Mouse (Mus musculus) intestine, embryonic 15.5 days (tissue): Measurements from ENCODE around the gene Psmb9. TPM values are rescaled to one million over a fixed set of nuclear protein-coding genes. Genes with fewer than 3 reads are reported as not detected.

Source experiments
- ATAC-seq: fragments of 200-750 bp; cut with Nextera tagmentation; 2 replicates; pipeline ENCODE4 v1.8.0; 2017; ENCODE audit warnings: moderate TSS enrichment, moderate library complexity
- H3K27ac ChIP-seq: fragments of 300-500 bp; sonication (generic); 2 replicates; pipeline ENCODE4 v1.5.1; 2015; ENCODE audit warnings: mild to moderate bottlenecking, inconsistent platforms
- H3K27me3 ChIP-seq: fragments of 300-500 bp; sonication (generic); replicated peaks from 2 replicates; pipeline ENCODE4 v1.6.1; 2015; ENCODE audit warnings: inconsistent platforms
- H3K36me3 ChIP-seq: fragments of 300-500 bp; sonication (generic); 2 replicates; pipeline ENCODE4 v1.6.1; 2015; ENCODE audit warnings: inconsistent platforms
- H3K4me1 ChIP-seq: fragments of 300-500 bp; sonication (generic); replicated peaks from 2 replicates; pipeline ENCODE4 v1.6.1; 2015; ENCODE audit warnings: inconsistent platforms
- H3K4me2 ChIP-seq: fragments of 300-500 bp; sonication (generic); replicated peaks from 2 replicates; pipeline ENCODE4 v1.6.1; 2015; ENCODE audit warnings: mild to moderate bottlenecking, inconsistent platforms
- H3K4me3 ChIP-seq: fragments of 300-500 bp; sonication (generic); replicated peaks from 2 replicates; pipeline ENCODE4 v1.5.1; 2015; ENCODE audit warnings: inconsistent platforms
- H3K9ac ChIP-seq: fragments of 300-500 bp; sonication (generic); 2 replicates; pipeline ENCODE4 v1.6.1; 2015; ENCODE audit warnings: inconsistent platforms
- H3K9me3 ChIP-seq: fragments of 300-500 bp; sonication (generic); 2 replicates; pipeline ENCODE4 v1.6.1; 2016; ENCODE audit warnings: inconsistent platforms
- whole genome bisulfite sequencing: fragments of 180-500 bp; shearing (Covaris S2); methylation state at CpG from one replicate; pipeline ENCODE4 v1.1.7; 2015; 5-methylcytosine and 5-hydroxymethylcytosine counted together
- polyA plus RNA-seq: library from polyadenylated mRNA; unstranded; fragments of >200 nt; fragmentation: Nextera tagmentation; extraction: Ambion mirVana; gene quantifications from 2 replicates; pipeline ENCODE4 v1.2.1, GENCODE M21; 2015

Psmb9 gene
- polyA plus RNA-seq, 1 experiment from 2014 or later = 9.4 TPM

DNA sequence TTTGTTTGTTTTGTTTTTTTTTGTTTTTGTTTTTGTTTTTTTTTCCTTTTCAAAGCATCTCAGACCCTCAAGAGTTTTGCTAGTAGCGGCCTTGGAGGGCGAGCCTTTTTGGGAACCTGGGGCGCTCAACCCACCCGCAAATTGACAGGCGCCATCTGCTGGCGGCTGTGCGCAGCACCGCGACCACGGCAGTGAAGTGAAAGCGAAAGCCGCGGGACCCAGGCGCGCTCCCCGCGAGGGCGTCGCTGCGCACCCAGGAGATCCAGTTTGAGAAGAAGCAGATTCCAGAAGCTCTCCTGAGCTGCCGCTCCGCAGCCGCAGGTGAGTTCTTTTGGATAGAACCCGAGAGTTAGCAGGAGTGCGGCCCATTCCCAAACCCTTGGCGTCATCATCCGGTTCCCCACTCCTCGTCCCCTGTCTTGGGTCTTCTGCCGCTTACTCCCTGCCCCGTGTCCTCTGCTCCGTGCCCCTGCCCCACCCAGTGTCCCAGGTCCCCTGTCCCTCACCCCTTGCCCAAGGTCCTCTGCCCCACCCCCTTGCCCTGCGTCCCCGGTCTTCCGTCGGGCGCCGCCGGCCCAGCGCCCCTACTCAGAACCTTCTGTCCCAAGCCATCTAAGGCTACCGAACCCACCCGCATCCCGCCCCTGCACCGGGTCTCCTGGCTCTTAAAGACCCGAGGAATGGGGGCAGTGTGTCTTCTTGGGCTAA, 16.9 kb upstream of the Psmb9 start:
- peaks cover 6% of the 10 kb centered on the region; the same call in 1 of the 2 replicates for H3K27me3 ChIP-seq
- no peaks in the 10 kb centered on the region for H3K9me3 ChIP-seq
- H3K4me1 ChIP-seq = peaks cover 9% of the 10 kb centered on the region
- H3K4me3 ChIP-seq = peak overlapping the region; percentile 70
- peak overlapping the region; percentile 62 for H3K9ac ChIP-seq
- H3K27ac ChIP-seq = no peak overlapping the region
- no peaks in the 10 kb centered on the region for H3K36me3 ChIP-seq
- H3K4me2 ChIP-seq = peak overlapping the region; percentile 96
- ATAC-seq = peak; percentile 69
- WGBS = under 1% methylated on average over 44 of the region's 44 CpGs

DNA sequence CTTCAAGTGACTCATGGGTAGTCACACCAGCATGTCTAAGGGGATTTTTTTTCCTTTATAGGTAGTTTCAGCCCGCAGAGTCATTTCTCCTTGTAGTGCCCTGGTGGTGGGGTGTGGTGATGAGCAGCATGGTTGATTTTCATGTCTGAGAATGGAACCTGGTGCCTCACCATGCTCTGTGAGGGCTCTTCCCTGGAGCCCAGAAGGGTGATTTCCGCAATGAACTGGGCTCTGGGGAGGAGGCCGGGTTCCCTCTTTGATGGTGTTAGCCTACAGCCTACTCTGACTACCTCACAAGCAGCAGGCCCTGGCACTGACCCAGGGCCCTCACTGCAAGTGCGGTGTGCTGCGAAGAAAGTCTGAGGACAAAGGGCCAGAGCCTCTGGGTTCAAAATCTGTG, 15.9 kb upstream of the Psmb9 start, which contains the start of gene Tap2:
Gene Tap2, plus strand, starts transcription at position 84 of the 400 bp plus-strand sequence.
- H3K27ac ChIP-seq = no peak within 1 kb of the TSS
- peaks cover 10% of the 10 kb centered on the region for H3K4me1 ChIP-seq
- H3K4me3 ChIP-seq = peak within 1 kb of the TSS; percentile 70
- ATAC-seq = no peak
- peak within 1 kb of the TSS; percentile 62 for H3K9ac ChIP-seq
- H3K4me2 ChIP-seq = peak within 1 kb of the TSS; percentile 96
- WGBS = 77% methylated on average over 5 of the region's 5 CpGs
- no peaks in the 10 kb centered on the region for H3K9me3 ChIP-seq
- no peaks in the 10 kb centered on the region for H3K36me3 ChIP-seq
- H3K27me3 ChIP-seq = peaks cover 13% of the 10 kb centered on the region; the same call in 1 of the 2 replicates

DNA sequence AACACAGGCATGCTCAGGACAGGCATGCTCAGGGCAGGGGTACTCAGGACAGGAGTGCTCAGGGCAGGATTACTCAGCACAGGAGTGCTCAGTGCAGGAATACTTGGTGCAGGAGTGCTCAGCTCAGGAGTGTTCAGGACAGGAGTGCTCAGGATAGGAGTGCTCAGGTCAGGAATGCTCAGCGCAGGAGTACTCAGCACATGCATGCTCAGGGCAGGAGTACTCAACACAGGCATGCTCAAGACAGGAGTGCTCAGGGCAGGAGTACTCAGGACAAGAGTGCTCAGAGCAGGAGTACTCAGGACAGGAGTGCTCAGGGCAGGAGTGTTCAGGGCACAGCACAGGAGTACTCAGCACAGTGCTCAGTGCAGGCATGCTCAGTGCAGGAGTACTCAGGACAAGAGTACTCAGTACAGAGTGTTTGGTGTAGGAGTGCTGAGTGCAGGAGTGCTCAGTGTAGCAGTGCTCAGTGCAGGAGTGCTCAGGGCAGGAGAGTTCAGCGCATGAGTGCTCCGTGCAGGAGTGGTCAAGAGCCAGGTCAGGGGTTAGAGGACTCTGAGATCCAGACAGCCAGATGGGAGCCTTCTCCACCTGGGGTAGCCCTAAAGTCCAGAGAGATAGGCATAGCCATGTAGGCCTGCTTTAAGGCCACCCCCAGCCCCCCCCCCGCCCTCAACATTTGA, 15.3 kb upstream of the Psmb9 start:
- ATAC-seq = no peak
- 80% methylated on average over 4 of the region's 4 CpGs for WGBS
- Histone ChIP-seq H3K27me3 (peaks cover 19% of the 10 kb centered on the region), H3K4me3 (no peak overlapping the region), H3K27ac (no peak overlapping the region), H3K4me2 (no peak overlapping the region), H3K4me1 (peaks cover 15% of the 10 kb centered on the region), H3K9ac (no peak overlapping the region), H3K36me3 (no peaks in the 10 kb centered on the region), H3K9me3 (no peaks in the 10 kb centered on the region)

DNA sequence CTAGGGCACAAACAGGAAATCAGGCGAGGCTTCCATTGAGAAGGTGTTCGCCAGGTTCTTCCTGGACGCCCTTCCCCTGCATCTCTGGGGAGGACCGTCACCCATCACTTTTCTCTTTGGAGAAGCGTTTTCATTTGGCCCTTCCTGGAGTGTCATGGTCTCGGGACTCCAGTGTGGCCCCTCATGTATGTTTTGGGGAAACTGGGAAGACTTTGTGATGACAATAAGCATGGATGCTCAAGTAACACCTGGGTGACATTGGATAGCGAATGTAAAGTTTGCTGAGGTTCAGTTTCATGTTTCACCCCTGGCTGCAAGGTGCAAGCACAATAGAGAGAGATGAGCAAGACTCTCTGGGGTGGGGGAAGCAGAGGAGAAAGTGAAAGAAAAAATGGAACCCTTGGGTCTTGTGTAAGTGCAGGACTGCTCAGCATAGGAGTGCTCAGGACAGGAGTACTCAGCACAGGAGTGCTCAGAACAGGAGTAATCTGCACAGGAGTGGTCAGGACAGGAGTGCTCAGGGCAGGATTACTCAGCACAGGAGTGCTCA, 14.0 kb upstream of the Psmb9 start:
- Histone ChIP-seq H3K27ac (no peak overlapping the region), H3K9ac (no peak overlapping the region), H3K27me3 (peaks cover 30% of the 10 kb centered on the region), H3K4me3 (no peak overlapping the region), H3K4me2 (no peak overlapping the region), H3K9me3 (no peaks in the 10 kb centered on the region), H3K36me3 (no peaks in the 10 kb centered on the region), H3K4me1 (peaks cover 18% of the 10 kb centered on the region)
- 71% methylated on average over 7 of the region's 7 CpGs for WGBS
- no peak for ATAC-seq

DNA sequence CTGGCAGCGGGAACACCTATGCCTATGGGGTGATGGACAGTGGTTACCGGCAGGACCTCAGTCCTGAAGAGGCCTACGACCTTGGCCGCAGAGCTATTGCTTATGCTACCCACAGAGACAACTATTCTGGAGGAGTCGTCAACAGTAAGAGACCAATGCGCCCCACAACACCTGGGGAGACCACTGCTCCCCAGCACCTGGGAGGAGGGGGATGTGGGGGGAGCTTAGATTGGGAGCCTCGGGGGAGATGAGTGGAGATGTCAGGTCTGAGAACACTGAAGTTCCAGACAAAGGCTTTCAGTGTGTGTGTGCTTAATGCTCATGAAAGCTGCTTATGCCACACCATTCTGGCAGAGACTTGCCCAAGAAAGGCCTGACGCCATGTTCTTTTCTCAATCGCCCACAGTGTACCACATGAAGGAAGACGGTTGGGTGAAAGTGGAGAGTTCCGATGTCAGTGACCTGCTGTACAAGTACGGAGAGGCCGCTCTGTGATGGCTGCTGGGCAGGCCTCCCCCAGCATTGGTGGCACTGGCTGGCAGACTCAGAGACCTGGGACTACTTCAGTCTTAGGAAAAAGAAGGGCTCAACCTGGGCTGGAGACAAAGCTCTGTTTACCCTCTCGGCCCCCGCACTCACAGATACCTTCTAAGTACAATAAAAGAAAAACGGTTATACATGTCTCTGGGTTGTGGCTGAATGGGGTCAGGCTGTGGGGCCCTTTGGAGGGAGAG, 13.4 kb upstream of the Psmb9 start:
- Histone ChIP-seq H3K27ac (no peak overlapping the region), H3K4me2 (no peak overlapping the region), H3K4me3 (no peak overlapping the region), H3K9ac (no peak overlapping the region), H3K36me3 (no peaks in the 10 kb centered on the region), H3K27me3 (peaks cover 36% of the 10 kb centered on the region), H3K9me3 (no peaks in the 10 kb centered on the region), H3K4me1 (peaks cover 18% of the 10 kb centered on the region)
- no peak for ATAC-seq
- 84% methylated on average over 16 of the region's 16 CpGs for whole genome bisulfite sequencing

DNA sequence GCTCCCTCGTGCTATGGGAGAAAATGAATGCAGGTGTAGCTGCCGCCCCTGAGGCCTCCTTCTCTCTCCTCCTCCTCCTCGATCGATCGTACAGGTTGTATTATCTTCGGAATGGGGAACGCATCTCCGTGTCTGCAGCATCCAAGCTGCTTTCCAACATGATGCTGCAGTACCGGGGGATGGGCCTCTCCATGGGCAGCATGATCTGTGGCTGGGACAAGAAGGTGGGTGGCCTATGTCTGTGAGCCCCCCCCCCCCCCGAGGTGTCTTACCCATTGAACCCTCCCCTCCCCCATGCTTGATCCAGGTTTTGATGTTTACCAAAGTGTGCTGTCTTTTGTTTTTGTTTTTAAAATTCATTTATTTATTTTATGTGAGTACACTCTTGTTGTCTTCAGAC, 12.5 kb upstream of the Psmb9 start:
- Histone ChIP-seq H3K4me3 (no peak overlapping the region), H3K27ac (no peak overlapping the region), H3K27me3 (peaks cover 34% of the 10 kb centered on the region), H3K9ac (no peak overlapping the region), H3K36me3 (no peaks in the 10 kb centered on the region), H3K4me2 (no peak overlapping the region), H3K9me3 (no peaks in the 10 kb centered on the region), H3K4me1 (peaks cover 12% of the 10 kb centered on the region)
- ATAC-seq = no peak
- 84% methylated on average over 10 of the region's 10 CpGs for WGBS

DNA sequence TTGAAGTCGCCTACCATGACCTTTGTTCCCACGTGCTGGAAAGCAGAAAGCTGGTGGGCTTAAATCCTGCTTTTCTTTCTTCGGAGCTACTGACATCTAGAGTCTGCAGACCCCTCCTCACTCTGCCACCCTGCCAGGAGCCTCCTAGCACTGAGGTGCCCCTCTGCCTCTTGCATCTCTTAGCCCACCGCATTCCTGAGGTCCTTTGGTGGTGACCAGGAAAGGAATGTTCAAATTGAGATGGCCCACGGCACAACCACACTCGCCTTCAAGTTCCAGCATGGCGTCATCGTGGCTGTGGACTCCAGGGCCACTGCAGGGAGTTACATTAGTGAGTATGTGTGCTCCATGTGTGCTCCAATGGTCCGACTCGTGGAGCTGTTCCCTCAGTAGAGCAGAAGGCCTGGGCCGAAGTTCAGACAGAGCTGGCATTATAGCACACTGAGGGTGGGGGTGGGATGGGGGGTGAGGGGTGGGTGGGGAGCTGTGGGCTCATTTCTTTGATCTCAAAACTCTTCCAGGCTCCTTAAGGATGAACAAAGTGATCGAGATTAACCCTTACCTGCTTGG, 11.6 kb upstream of the Psmb9 start:
- peak overlapping the region; percentile 92; the same call in 1 of the 2 replicates for H3K4me2 ChIP-seq
- H3K4me1 ChIP-seq = peaks cover 10% of the 10 kb centered on the region
- ATAC-seq = no peak
- H3K9me3 ChIP-seq = no peaks in the 10 kb centered on the region
- peaks cover 40% of the 10 kb centered on the region for H3K27me3 ChIP-seq
- no peak overlapping the region for H3K27ac ChIP-seq
- no peak overlapping the region for H3K9ac ChIP-seq
- H3K36me3 ChIP-seq = no peaks in the 10 kb centered on the region
- WGBS = 70% methylated on average over 12 of the region's 12 CpGs
- peak overlapping the region; percentile 39; the same call in 1 of the 2 replicates for H3K4me3 ChIP-seq

DNA sequence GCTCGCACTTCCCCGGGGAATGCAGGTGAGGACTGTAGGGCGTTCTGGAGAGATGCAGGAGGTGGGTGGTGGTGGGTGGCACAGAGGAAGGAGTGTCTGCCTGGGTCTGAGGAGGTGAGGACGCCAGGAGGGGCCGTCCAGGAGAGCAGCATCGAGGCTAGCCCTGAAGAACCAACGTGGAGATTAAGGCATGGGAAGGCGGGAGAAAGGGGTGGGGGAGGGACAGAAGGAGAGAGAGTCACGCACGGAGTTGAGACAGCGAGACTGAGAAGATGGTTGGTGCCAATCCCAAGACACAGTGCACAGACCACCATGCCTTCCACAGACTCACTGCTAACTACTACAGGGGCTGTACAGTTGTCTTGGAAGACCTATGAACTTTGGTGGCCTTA, 11.0 kb upstream of the Psmb9 start:
- peak overlapping the region; percentile 39 for H3K4me3 ChIP-seq
- H3K9me3 ChIP-seq = no peaks in the 10 kb centered on the region
- no peak overlapping the region for H3K27ac ChIP-seq
- 0 out of 2 replicates have a peak, but pooled peaks have one; percentile 15 for ATAC-seq
- WGBS = 9% methylated on average over 11 of the region's 11 CpGs
- peaks cover 10% of the 10 kb centered on the region for H3K4me1 ChIP-seq
- H3K27me3 ChIP-seq = peaks cover 40% of the 10 kb centered on the region
- H3K4me2 ChIP-seq = peak overlapping the region; percentile 92
- no peaks in the 10 kb centered on the region for H3K36me3 ChIP-seq
- H3K9ac ChIP-seq = peak overlapping the region; percentile 29

DNA sequence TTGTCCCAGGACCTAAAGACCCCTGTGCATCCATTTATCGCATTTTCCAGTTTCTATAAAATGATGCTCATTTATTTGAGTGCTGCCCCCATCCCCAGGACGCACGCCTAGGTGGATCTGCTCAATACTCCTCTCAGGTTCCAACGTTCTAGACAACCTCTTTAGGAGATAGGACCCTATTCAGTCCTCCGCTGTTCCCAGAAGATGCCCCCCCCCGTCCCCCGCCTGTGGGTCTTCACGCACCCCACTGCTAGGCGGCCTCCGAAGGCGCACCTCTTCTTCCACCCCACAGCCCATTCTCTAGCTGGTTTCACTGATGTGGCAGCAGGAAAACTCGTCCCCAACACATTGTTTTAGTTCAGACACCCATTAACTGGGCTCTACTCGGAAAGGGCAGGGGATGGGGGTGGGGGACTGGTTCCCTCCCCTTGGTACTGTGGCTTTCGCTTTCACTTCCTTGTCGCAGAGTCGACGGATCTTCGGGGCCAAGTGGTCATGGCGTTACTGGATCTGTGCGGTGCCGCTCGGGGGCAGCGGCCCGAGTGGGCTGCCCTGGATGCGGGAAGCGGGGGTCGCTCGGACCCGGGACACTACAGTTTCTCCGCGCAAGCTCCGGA, 10.4 kb upstream of the Psmb9 start:
- H3K27ac ChIP-seq = no peak overlapping the region
- H3K4me2 ChIP-seq = peak overlapping the region; percentile 92
- H3K9me3 ChIP-seq = no peaks in the 10 kb centered on the region
- peak; percentile 66 for ATAC-seq
- WGBS = 3% methylated on average over 32 of the region's 32 CpGs
- peak overlapping the region; percentile 29 for H3K9ac ChIP-seq
- peak overlapping the region; percentile 39 for H3K4me3 ChIP-seq
- peaks cover 42% of the 10 kb centered on the region for H3K27me3 ChIP-seq
- H3K36me3 ChIP-seq = no peaks in the 10 kb centered on the region
- peaks cover 10% of the 10 kb centered on the region for H3K4me1 ChIP-seq

DNA sequence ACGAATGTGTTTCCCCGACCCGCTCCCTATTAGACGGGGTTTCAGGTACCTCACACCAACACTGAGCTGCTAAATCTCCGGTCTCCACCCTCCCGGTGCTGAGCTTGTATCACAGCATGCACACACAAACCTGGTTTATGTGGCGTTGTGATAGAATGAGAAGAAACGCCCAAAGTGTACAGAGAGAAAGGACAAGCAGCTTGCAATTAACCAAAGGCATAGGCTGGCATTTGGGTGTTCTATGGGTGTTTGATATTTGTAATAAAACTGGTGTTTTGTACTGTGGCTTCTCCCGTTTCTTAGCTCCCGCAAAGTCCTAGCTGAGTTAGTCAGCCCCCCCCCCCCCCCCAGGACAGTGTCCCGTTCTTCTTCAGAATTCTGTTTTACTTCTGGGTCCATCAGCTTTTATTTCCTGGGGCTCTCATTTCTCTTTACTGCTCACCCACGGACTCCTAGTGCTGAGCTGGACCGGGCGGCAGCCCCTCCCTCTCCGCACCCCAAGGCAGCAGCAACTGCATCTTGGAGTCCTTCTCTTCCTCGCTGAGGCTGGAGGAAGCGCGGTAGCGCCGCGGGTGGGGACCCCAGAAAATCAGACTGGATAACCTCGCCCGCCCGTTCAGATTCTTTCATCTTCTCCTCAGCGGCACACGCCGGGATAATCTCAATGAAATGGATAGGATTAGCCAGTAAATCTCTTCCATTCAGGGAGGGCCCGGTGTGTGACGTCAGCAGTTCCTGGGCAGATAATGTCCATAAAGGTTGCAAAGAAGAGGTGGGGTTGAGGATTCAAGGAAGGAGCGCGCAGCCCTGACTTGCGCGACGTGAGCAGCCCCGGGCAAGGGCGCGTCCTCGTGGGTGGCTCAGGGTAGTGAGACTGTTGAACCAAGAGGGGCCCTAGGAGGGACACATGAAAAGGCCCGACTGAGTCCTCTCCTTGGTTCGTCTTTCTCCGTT, 9.7 kb upstream of the Psmb9 start, which contains the start of gene Psmb8:
Gene Psmb8, plus strand, starts transcription at position 781 of the 954 bp plus-strand sequence.
- 6% methylated on average over 41 of the region's 41 CpGs for WGBS
- ATAC-seq = peak; percentile 94

More for the DNA sequence above, 9.7 kb upstream of the Psmb9 start, which contains the start of gene Psmb8:
- peak within 1 kb of the TSS; percentile 29 for H3K9ac ChIP-seq
- H3K36me3 ChIP-seq = no peaks in the 10 kb centered on the region
- H3K4me1 ChIP-seq = peaks cover 11% of the 10 kb centered on the region
- H3K27ac ChIP-seq = no peak within 1 kb of the TSS
- peaks cover 50% of the 10 kb centered on the region for H3K27me3 ChIP-seq
- H3K4me3 ChIP-seq = peak within 1 kb of the TSS; percentile 39
- H3K9me3 ChIP-seq = no peaks in the 10 kb centered on the region
- H3K4me2 ChIP-seq = peak within 1 kb of the TSS; percentile 92
